15 mouse cellular contexts compared by ENCODE assay signal in the genomic region with DNA sequence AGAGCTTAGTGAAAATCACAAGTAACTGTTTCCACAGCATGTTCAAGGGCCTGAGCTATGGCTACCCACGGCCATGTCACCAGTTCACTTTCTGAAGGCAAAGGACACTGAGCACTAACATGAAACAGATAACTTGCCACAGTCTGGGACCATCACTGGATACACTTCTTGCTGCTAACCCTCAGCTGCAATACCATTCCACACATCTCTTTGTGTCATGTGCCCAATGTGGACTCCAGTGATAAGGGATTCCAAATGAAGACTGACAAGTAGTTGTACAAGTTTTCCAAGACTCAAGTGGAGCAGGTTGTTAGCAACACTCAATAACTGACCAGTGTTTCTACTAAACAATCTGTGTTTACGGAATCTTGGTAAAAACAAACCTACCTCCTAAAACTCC. TPM values are rescaled to one million over a fixed set of nuclear protein-coding genes. Genes with fewer than 3 reads are reported as not detected.
A peak's percentile ranks its signal among the peaks of the same experiment; 100 is the strongest.
DNase-seq lines count a peak whose midpoint lies in the region; ATAC-seq and TF ChIP-seq lines count a peak whose summit lies in the region.
"Had no signal": no experiment of that assay in that cellular context is flagged by ENCODE, and none has a peak within 500 bp of the region (broad histone marks: within the 10 kb centered on the region; RNA-seq: fewer than 3 reads in every experiment).

No protein-coding gene starts in this region.

- no peaks in the 10 kb centered on the region for H3K9me3 ChIP-seq in lung, embryonic 14.5 days (ENCODE audit: low read depth, low read length)
- H3K9me3 ChIP-seq: forebrain, embryonic 13.5 days; hindbrain, embryonic 10.5 days had no signal

- H3K4me3 ChIP-seq in lung, embryonic 14.5 days (ENCODE audit: low read depth, low read length), result no peak overlapping the region
- H3K4me3 ChIP-seq: forebrain, embryonic 13.5 days; hindbrain, embryonic 10.5 days had no signal

- H3K27ac ChIP-seq in lung, embryonic 14.5 days (ENCODE audit: low read depth), result 0 out of 2 replicates have a peak overlapping the region, but pooled peaks have one; percentile 12
- H3K27ac ChIP-seq: forebrain, embryonic 13.5 days; hindbrain, embryonic 10.5 days had no signal

- no peak for ATAC-seq in lung, embryonic 14.5 days (ENCODE audit: insufficient read depth)
- ATAC-seq in erythroblast, adult 5-6 weeks (replicated peaks; ENCODE audit: low FRiP score, poor library complexity, severe bottlenecking), result peak; percentile 72
- peak; percentile 40; a peak in 3 of 4 replicates for ATAC-seq in hematopoietic stem cell, adult 5-6 weeks (replicated peaks in 1 of 2; ENCODE audit: insufficient read depth in 1 of 2, low FRiP score in 2 of 2, low TSS enrichment in 1 of 2, low read depth in 1 of 2, poor library complexity in 2 of 2, severe bottlenecking in 2 of 2)
- ATAC-seq in megakaryocyte-erythroid progenitor cell, adult 5-6 weeks (replicated peaks; ENCODE audit: low FRiP score, low TSS enrichment, poor library complexity, severe bottlenecking), result peak; percentile 86
- ATAC-seq: forebrain, embryonic 13.5 days had no signal

- peaks cover 4% of the 10 kb centered on the region; the same call in 1 of the 2 replicates for H3K4me1 ChIP-seq in lung, embryonic 14.5 days (ENCODE audit: insufficient read depth)
- H3K4me1 ChIP-seq: forebrain, embryonic 13.5 days; hindbrain, embryonic 10.5 days had no signal

- no peak for DNase-seq in lung, embryonic 14.5 days
- no peak for DNase-seq in lung, postnatal 36 days
- no peak for DNase-seq in cerebellum, postnatal 36 days
- no peak for DNase-seq in embryo, embryonic 10.5 days (ENCODE audit: low spot score)
- DNase-seq: adrenal gland, postnatal 10 days; cerebellum, postnatal 25 days; gastrocnemius, postnatal 10 days; thymus, postnatal 36 days had no signal

- TF ChIP-seq CTCF in lung, embryonic 14.5 days (IDR thresholded peaks at IDR 0.05; ENCODE audit: low read depth), result no peak

- H3K9ac ChIP-seq in lung, embryonic 14.5 days, result no peak overlapping the region
- H3K9ac ChIP-seq: forebrain, embryonic 13.5 days had no signal

- H3K36me3 ChIP-seq in lung, embryonic 14.5 days (ENCODE audit: insufficient read depth), result no peaks in the 10 kb centered on the region
- H3K36me3 ChIP-seq: hindbrain, embryonic 10.5 days had no signal

- no peak overlapping the region for H3K4me2 ChIP-seq in lung, embryonic 14.5 days
- H3K4me2 ChIP-seq: forebrain, embryonic 13.5 days had no signal

- H3K27me3 ChIP-seq in lung, embryonic 14.5 days (ENCODE audit: insufficient read depth, low read length), result no peaks in the 10 kb centered on the region
- H3K27me3 ChIP-seq: forebrain, embryonic 13.5 days had no signal

- 75% methylated on average over 2 of the region's 2 CpGs for WGBS in lung, embryonic 14.5 days

RNA-seq across cellular contexts. Expression of a gene that starts 2.2 kb away (rescaled TPM):
- 3.3 and 3.6 TPM in 2 replicates for polyA plus RNA-seq in lung, embryonic 14.5 days (2014; fragmentation: Nextera tagmentation; extraction: Ambion mirVana)
- total RNA-seq in erythroblast, adult 5-6 weeks (2015; ENCODE audit: low replicate concordance), result 1.3 TPM in 2 replicates
- total RNA-seq in erythroblast, adult 5-6 weeks (2017; ENCODE audit: low replicate concordance), result 1.8 and 2.0 TPM in 2 replicates
- total RNA-seq in hematopoietic stem cell, adult 5-6 weeks (2017), result 0.10 and 0.56 TPM in 2 replicates
- not detected in 2 replicates for total RNA-seq in megakaryocyte-erythroid progenitor cell, adult 5-6 weeks (2014; fragmentation: Nextera tagmentation)
- 0.46 and 0.56 TPM in 2 replicates for total RNA-seq in megakaryocyte-erythroid progenitor cell, adult 5-6 weeks (2017)
- total RNA-seq: ES-E14 had no signal
- polyA plus RNA-seq: liver, adult 2 months had no signal

RNA-seq across cellular contexts. Expression of a gene that starts 44.5 kb away (rescaled TPM):
- 10.3 and 11.6 TPM in 2 replicates for polyA plus RNA-seq in lung, embryonic 14.5 days (2014; fragmentation: Nextera tagmentation; extraction: Ambion mirVana)
- 5.2 and 10.2 TPM in 2 replicates for total RNA-seq in erythroblast, adult 5-6 weeks (2015; ENCODE audit: low replicate concordance)
- total RNA-seq in erythroblast, adult 5-6 weeks (2017; ENCODE audit: low replicate concordance), result 8.9 and 9.2 TPM in 2 replicates
- 28.1 and 33.0 TPM in 2 replicates for total RNA-seq in hematopoietic stem cell, adult 5-6 weeks (2017)
- total RNA-seq in megakaryocyte-erythroid progenitor cell, adult 5-6 weeks (2014; fragmentation: Nextera tagmentation), result 9.7 and 16.2 TPM in 2 replicates
- total RNA-seq in megakaryocyte-erythroid progenitor cell, adult 5-6 weeks (2017), result 17.3 and 18.7 TPM in 2 replicates
